Mouse (Mus musculus) embryo, embryonic 11 days (tissue): Measurements from ENCODE around the gene Tnfrsf1b.

Experiments used
- DNase-seq: peaks from one replicate; pipeline ENCODE4 v3.0.0-alpha.2; 2015

The Tnfrsf1b gene

DNA sequence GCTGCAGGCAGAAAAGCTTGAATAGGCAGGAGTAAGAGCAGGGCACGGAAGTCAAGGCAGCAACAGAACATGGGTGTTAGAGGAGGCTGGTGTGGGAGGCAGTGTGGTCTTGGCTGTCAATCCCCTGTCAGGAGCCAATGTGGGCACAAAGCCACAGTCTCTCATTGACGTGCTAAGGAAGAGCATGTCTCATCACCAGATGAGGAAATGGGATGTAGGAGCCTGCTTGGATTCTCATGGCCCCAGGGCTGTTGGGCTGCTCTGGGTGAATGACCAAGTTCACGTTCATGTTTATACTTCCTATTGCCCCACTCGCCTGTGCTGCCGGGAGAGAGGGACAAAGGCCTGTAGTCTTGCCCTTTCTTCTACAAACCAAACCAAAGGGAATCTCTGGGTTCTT lies 28.8 kb downstream of the Tnfrsf1b start:
- DNase-seq, result no peak

GRCm38 (mm10) chr4:145217046-145217445 lies 29.6 kb downstream of the Tnfrsf1b start:
- no peak for DNase-seq

DNA sequence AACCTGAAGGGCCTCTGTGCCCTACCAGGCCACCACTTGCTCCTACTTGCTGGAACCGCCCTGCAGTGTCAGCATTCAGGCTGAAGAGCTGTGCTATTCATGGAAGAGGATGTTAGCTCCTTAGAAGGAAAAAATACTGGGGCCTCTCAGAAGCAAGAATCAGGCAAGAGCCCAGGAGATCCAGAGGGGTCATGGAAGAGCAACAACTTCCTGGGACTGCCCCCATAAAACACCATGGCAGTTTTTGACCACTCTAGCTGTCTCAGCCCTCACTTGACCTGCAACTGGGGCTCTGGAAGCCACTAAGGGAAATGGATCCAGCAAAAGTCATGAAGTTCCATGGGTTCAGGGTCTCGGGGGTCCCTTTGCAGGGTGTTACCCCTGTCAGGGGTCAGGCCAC lies 31.3 kb downstream of the Tnfrsf1b start:
- no peak for DNase-seq

DNA sequence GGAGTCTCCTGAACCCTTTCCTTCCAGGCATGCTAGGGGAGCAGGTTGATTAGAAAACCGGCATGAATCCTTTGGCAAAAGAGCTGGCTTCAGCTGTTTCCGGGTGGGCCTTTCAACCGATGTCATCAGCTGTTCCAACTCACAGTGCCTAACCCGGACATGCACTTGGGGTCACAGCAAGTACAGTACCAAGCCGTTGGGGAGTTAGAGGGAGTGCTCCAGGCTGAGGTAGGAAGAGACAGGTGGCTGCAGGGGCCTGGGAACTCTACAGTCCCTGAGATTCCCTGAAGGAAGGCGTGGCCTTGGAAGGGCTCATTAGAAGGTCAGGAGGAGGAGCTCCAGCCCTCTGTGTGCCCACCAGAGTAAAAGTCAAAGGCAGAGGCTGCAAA lies 31.9 kb downstream of the Tnfrsf1b start:
- DNase-seq, result no peak

DNA sequence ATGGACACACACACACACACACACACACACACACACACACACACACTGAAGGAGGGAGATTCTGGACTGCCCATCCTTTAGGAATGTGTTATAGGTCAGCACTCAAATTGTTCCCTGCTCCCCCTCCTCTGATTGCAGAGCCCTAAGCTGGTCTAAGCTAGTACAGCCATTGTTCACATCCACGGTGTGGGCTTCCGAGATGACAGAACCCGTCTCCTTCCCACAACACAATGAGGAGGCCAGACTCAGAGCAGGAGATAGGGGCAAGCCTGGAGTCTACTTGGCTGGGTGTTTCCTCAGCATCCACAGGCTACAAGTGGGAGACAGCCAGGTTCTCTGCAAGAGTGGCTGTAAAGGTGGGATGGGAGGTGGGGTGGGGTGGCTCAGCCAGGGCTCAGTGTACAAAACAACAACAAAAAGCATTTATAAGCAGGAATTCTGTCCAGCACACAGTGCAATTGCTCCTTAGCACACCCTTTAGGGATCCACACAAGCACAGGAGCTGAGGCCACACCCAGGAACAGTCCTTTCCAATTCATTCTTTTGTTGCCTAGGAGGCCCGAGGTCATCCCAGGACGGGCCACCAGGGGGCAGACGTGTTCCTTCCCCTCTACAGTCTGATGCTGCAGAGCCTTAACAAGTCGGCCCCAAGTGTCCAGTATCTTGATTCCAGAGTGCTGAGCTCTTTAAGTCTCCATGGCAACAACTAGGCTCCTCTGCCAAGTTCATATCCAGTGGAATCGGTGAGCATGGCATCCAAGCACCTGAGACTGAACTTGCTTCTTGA lies 32.5 kb downstream of the Tnfrsf1b start:
- peak; percentile 86 for DNase-seq

DNA sequence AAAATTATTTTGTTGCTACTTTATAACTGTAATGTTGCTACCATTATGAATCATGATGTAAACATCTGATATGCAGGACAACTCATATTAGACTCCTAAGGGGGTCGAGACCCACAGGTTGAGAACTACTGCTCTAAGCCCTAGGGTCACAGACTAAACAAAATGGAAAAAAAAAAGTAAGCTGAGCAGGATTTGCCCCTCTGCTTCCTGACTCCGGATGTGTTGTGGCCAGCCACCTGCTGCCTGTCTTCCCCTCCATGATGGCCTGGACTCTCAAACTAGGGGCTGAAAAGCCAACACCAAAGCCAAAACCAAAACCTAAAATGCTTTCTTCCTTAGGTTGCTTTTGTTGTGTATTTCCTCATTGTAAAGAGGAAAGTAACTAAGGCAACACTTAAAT lies 35.6 kb downstream of the Tnfrsf1b start:
- no peak for DNase-seq

- DNase-seq, result no peak
Measured at GRCm38 (mm10) chr4:145210564-145210963, 36.1 kb downstream of the Tnfrsf1b start.

- peak; percentile 39 for DNase-seq
Measured at GRCm38 (mm10) chr4:145209690-145210088, 37.0 kb downstream of the Tnfrsf1b start.

- DNase-seq, result no peak
Measured at GRCm38 (mm10) chr4:145209076-145209689, 37.5 kb downstream of the Tnfrsf1b start.

DNA sequence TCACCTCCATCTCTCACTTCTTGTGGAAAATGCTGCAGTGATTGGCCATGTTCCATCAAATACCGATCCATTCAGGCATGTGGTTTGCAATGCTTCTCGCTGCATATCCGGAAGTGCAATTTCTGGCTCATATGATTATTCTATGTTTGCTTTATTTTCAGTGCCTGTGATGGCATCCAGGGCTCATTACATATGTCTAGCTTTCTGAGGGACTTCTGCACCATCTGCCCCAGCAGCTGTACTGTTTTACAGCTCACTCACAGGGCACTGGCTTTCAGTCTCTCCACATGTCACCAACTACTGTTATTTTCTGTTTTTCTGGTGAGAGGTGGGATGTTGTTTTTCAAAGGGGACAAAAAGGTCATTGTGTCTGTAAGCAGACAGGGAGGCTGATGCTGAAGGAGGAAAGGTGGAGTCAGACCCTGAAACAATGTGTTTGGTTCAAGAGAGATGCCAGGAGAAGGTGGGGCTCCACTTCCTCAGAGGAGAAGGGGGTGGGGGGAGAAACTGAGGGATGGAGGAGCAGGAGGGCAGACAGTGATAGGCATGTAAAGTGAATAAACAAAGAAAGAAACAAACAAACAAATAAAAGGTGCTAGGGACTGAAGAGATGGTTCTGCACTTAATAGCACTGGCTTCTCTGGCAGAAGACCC lies 38.8 kb downstream of the Tnfrsf1b start:
- no peak for DNase-seq

GRCm38 (mm10) chr4:145204779-145205178 lies 41.9 kb downstream of the Tnfrsf1b start:
- no peak for DNase-seq

DNA sequence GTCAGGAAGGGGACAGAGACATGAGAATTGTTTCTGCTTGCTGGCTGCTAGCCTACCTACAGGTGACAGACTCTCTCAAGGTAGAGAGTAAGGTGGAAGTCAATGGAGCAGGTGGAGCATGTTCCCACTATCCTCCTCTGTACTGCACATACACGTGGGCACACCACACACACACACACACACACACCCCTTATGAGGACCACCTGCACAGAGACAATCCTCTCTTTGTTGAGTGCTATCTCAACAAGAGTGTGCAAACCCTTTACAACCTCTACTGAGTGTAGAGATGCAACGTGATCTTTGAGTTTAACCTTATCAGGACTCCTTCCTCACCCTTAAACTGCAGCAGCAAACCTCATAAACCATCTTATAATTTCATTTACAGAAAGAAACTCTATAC lies 43.4 kb downstream of the Tnfrsf1b start:
- DNase-seq, result no peak

GRCm38 (mm10) chr4:145201424-145201823 lies 45.2 kb downstream of the Tnfrsf1b start:
- DNase-seq, result no peak

GRCm38 (mm10) chr4:145199982-145200699 lies 46.5 kb downstream of the Tnfrsf1b start:
- peak; percentile 16 for DNase-seq

DNA sequence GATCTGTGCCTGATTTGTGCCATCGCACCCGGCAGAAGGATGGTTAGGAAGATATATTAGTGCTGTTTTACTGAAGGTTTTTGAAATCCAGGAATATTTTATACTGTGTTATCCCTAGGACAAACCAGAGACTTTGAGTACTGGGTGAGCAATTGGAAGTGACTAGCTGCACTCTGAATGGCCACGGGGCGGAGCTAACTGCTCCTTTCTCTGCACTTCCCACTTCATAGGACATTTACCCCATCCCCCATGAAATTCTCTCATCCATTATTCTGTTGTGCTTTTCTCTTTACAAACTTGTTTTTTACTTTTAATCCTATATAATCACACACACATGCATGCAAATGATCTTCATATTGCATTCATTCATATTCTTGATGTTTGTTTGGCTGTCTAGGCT lies 50.1 kb downstream of the Tnfrsf1b start:
- no peak for DNase-seq

GRCm38 (mm10) chr4:145195172-145195571 lies 51.5 kb downstream of the Tnfrsf1b start:
- DNase-seq, result no peak

- DNase-seq, result peak; percentile 95
Measured at GRCm38 (mm10) chr4:145194559-145195162, 52.0 kb downstream of the Tnfrsf1b start, which contains the start of gene Vps13d. Gene Vps13d (minus strand): TSS chr4:145195005.

DNA sequence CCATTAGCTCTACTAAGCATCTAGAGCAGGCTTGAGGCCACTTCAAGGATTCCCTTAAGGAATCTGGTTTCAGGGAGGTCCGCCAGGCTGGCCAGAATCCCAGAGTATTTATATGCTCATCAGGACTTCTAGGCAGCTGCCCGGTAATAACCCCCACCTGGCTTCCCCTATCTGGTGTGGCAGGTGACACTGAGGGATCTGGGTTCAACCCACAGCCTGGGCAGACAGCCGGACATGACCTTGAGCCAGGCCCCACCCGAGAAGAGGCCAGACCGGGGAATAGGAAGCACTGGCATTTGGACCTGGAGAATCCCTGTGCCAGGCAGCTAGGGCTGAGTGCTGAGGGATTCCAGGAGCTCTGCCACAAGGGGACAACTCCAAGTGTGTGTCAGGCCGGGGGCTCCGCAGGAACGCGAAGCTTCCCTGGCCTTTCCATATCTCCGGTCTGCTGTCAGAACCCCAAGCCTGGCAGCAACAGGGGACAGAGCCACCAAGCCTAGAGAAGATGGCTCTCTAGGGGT lies 52.6 kb downstream of the Tnfrsf1b start:
- DNase-seq, result peak; percentile 22

- DNase-seq, result no peak
Measured at GRCm38 (mm10) chr4:145193406-145193805, 53.3 kb downstream of the Tnfrsf1b start.

GRCm38 (mm10) chr4:145192686-145193085 lies 54.0 kb downstream of the Tnfrsf1b start:
- DNase-seq, result no peak

GRCm38 (mm10) chr4:145188561-145188960 lies 58.1 kb downstream of the Tnfrsf1b start:
- DNase-seq, result no peak

DNA sequence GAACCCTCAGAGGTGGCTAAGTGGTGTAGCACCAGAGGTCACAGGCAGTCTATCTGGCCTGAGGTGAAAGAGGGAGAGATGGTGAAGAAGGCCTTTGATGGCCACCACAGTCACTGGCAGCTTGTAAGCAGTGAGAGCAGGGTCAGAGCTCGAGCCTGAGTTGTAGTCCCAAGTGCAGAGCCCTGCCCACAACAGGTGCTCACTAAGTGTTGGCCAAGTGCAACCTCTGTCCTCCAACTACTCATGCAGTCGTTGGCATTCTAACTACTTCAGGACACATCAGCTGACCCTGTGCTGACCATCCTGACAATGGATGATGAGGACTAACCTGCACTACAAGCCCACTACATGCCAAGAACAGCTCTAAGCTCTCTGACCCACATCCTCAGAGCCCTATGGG lies 59.1 kb downstream of the Tnfrsf1b start:
- DNase-seq, result no peak
